In genomic region chr15:77292381-77292780, GRCm38 (mm10) we compare ENCODE assay signal across 28 mouse cellular contexts. TPM values are rescaled to one million over a fixed set of nuclear protein-coding genes. Genes with fewer than 3 reads are reported as not detected.
DNase-seq lines count a peak whose midpoint lies in the region; ATAC-seq and TF ChIP-seq lines count a peak whose summit lies in the region.
"Had no signal": no experiment of that assay in that cellular context is flagged by ENCODE, and none has a peak within 500 bp of the region (broad histone marks: within the 10 kb centered on the region; RNA-seq: fewer than 3 reads in every experiment).

No protein-coding gene starts in this region.

- H3K4me2 ChIP-seq in embryonic facial prominence, embryonic 15.5 days (replicated peaks) = no peak overlapping the region
- no peak overlapping the region for H3K4me2 ChIP-seq in forebrain, embryonic 14.5 days (ENCODE audit: low read length)
- H3K4me2 ChIP-seq: embryonic facial prominence, embryonic 13.5 days; forebrain, embryonic 13.5 days; heart, embryonic 12.5 days; heart, embryonic 15.5 days; hindbrain, embryonic 12.5 days had no signal

- no peak for ATAC-seq in embryonic facial prominence, embryonic 15.5 days (ENCODE audit: insufficient number of reproducible peaks, low FRiP score, low TSS enrichment, low read depth)
- no peak for ATAC-seq in forebrain, embryonic 14.5 days
- ATAC-seq: forebrain, embryonic 13.5 days; forebrain, postnatal 0 days; hindbrain, embryonic 16.5 days; inflammation-experienced regulatory T-cells, adult 6 months; intestine, embryonic 16.5 days; Patski had no signal

- WGBS in embryonic facial prominence, embryonic 15.5 days = 59% methylated on average over 6 of the region's 6 CpGs
- 72% methylated on average over 6 of the region's 6 CpGs for WGBS in embryonic facial prominence, embryonic 10.5 days
- WGBS in forebrain, embryonic 14.5 days = 78% methylated on average over 6 of the region's 6 CpGs

- H3K9ac ChIP-seq in embryonic facial prominence, embryonic 15.5 days = no peak overlapping the region
- H3K9ac ChIP-seq in forebrain, embryonic 14.5 days (ENCODE audit: low read length) = no peak overlapping the region
- H3K9ac ChIP-seq: embryonic facial prominence, embryonic 13.5 days; forebrain, embryonic 13.5 days; forebrain, postnatal 0 days; heart, embryonic 12.5 days; heart, embryonic 15.5 days; hindbrain, embryonic 12.5 days had no signal

- peaks cover 52% of the 10 kb centered on the region for H3K4me1 ChIP-seq in embryonic facial prominence, embryonic 15.5 days
- H3K4me1 ChIP-seq in embryonic facial prominence, embryonic 10.5 days = peaks cover 54% of the 10 kb centered on the region
- H3K4me1 ChIP-seq in forebrain, embryonic 14.5 days (ENCODE audit: control insufficient read depth, insufficient read depth, low read length) = 0 out of 2 replicates have a peak, but pooled peaks cover 2% of the 10 kb centered on the region

- H3K4me3 ChIP-seq in embryonic facial prominence, embryonic 15.5 days (replicated peaks) = no peak overlapping the region
- no peak overlapping the region for H3K4me3 ChIP-seq in embryonic facial prominence, embryonic 10.5 days
- H3K4me3 ChIP-seq in layer of hippocampus, adult 2 months = no peak overlapping the region
- no peak overlapping the region for H3K4me3 ChIP-seq in forebrain, embryonic 14.5 days (ENCODE audit: low read depth, low read length)
- H3K4me3 ChIP-seq: embryonic facial prominence, embryonic 13.5 days; forebrain, embryonic 10.5 days; forebrain, embryonic 13.5 days; gastrocnemius, adult 2 months; heart, embryonic 12.5 days; heart, embryonic 15.5 days; hindbrain, embryonic 12.5 days had no signal

- 0 out of 2 replicates have a peak overlapping the region, but pooled peaks have one; percentile 11 for H3K27ac ChIP-seq in embryonic facial prominence, embryonic 15.5 days (replicated peaks)
- H3K27ac ChIP-seq in embryonic facial prominence, embryonic 10.5 days (replicated peaks) = no peak overlapping the region
- peak overlapping the region; percentile 56; the same call in 1 of the 2 replicates for H3K27ac ChIP-seq in layer of hippocampus, adult 2 months
- no peak overlapping the region for H3K27ac ChIP-seq in forebrain, embryonic 14.5 days (ENCODE audit: low read depth, low read length)
- H3K27ac ChIP-seq: embryonic facial prominence, embryonic 13.5 days; forebrain, embryonic 10.5 days; gastrocnemius, adult 2 months; heart, embryonic 15.5 days had no signal

- no peaks in the 10 kb centered on the region for H3K36me3 ChIP-seq in embryonic facial prominence, embryonic 15.5 days
- peaks cover 10% of the 10 kb centered on the region for H3K36me3 ChIP-seq in embryonic facial prominence, embryonic 10.5 days (replicated peaks)
- H3K36me3 ChIP-seq in forebrain, embryonic 14.5 days (ENCODE audit: control insufficient read depth, insufficient read depth, low read length) = no peaks in the 10 kb centered on the region
- H3K36me3 ChIP-seq: embryonic facial prominence, embryonic 13.5 days; heart, embryonic 12.5 days; heart, embryonic 15.5 days; hindbrain, embryonic 12.5 days had no signal

- no peaks in the 10 kb centered on the region for H3K27me3 ChIP-seq in embryonic facial prominence, embryonic 15.5 days
- H3K27me3 ChIP-seq in embryonic facial prominence, embryonic 10.5 days (replicated peaks; ENCODE audit: low read depth, poor library complexity, severe bottlenecking) = no peaks in the 10 kb centered on the region
- no peaks in the 10 kb centered on the region for H3K27me3 ChIP-seq in forebrain, embryonic 14.5 days (replicated peaks; ENCODE audit: control insufficient read depth, insufficient read depth, low read length)
- H3K27me3 ChIP-seq: embryonic facial prominence, embryonic 13.5 days; forebrain, embryonic 13.5 days; heart, embryonic 12.5 days; heart, embryonic 15.5 days; hindbrain, embryonic 12.5 days; Patski had no signal

- TF ChIP-seq CTCF in layer of hippocampus, adult 2 months (conservative IDR thresholded peaks at IDR 0.05) = no peak

- H3K9me3 ChIP-seq in embryonic facial prominence, embryonic 15.5 days (replicated peaks) = no peaks in the 10 kb centered on the region
- H3K9me3 ChIP-seq in embryonic facial prominence, embryonic 10.5 days = no peaks in the 10 kb centered on the region
- H3K9me3 ChIP-seq in forebrain, embryonic 14.5 days (replicated peaks; ENCODE audit: control insufficient read depth, low read length) = no peaks in the 10 kb centered on the region
- H3K9me3 ChIP-seq: embryonic facial prominence, embryonic 13.5 days; forebrain, embryonic 10.5 days; forebrain, embryonic 13.5 days; heart, embryonic 12.5 days; heart, embryonic 15.5 days; hindbrain, embryonic 12.5 days had no signal

- DNase-seq in adrenal gland, adult (ENCODE audit: inconsistent age in 2 of 2, low spot score in 1 of 2) = peak; percentile 42 to 62
- DNase-seq in adrenal gland, postnatal 4 days (ENCODE audit: low spot score in 2 of 2) = no peak
- no peak for DNase-seq in embryonic facial prominence, embryonic 10.5 days (ENCODE audit: low spot score)
- DNase-seq in layer of hippocampus, adult 2 months (ENCODE audit: low spot score in 2 of 2) = no peak
- DNase-seq in layer of hippocampus, postnatal 10 days (ENCODE audit: low spot score in 2 of 2) = no peak
- peak; percentile 11 for DNase-seq in Muller cell, postnatal 12 days (ENCODE audit: inconsistent ontology term)
- no peak for DNase-seq in forebrain, embryonic 14.5 days (ENCODE audit: low spot score)
- DNase-seq: adrenal gland, postnatal 10 days; cerebellum, adult 18-20 months; cerebellum, adult 9-10 months; cerebellum, postnatal 25 days; forebrain, postnatal 0 days; gastrocnemius, adult 2 months; gastrocnemius, postnatal 25 days; heart, adult 18-20 months; heart, postnatal 14 days; kidney, adult 18-20 months had no signal

RNA-seq across cellular contexts. Expression of gene Rbfox2, which starts 14.4 kb away (rescaled TPM):
- total RNA-seq in adrenal gland, postnatal 4 days (2021) = 100 to 1,000 TPM; 102 to 104 TPM
- polyA plus RNA-seq in embryonic facial prominence, embryonic 15.5 days (2015; fragmentation: Nextera tagmentation; extraction: Ambion mirVana) = 69.4 and 73.2 TPM in 2 replicates
- 60.7 and 61.9 TPM in 2 replicates for polyA plus RNA-seq in embryonic facial prominence, embryonic 10.5 days (2016; fragmentation: Nextera tagmentation; extraction: Ambion mirVana)
- 100 to 1,000 TPM; 243 TPM for total RNA-seq in layer of hippocampus, adult 2 months (2021)
- 100 to 1,000 TPM; 232 to 253 TPM for total RNA-seq in layer of hippocampus, postnatal 10 days (2021)
- polyA plus RNA-seq in forebrain, embryonic 14.5 days (2014; fragmentation: Nextera tagmentation; extraction: Ambion mirVana) = 186 and 229 TPM in 2 replicates
- polyA plus RNA-seq: inflammation-experienced regulatory T-cells, adult 6 months had no signal

Comparison
In these comparisons a context has a peak if more than half of its experiments do, and no peak if none do; other contexts are left out.
1. DNase-seq: peak in adrenal gland, adult (2 of 2) and Muller cell, postnatal 12 days (single experiment); none in adrenal gland, postnatal 4 days (0 of 2), embryonic facial prominence, embryonic 10.5 days (single experiment), layer of hippocampus, adult 2 months (0 of 2), layer of hippocampus, postnatal 10 days (0 of 2) and forebrain, embryonic 14.5 days (single experiment).
2. H3K27ac ChIP-seq: peak in embryonic facial prominence, embryonic 15.5 days (single experiment) and layer of hippocampus, adult 2 months (single experiment); none in embryonic facial prominence, embryonic 10.5 days (single experiment) and forebrain, embryonic 14.5 days (single experiment).